Mouse (Mus musculus): ENCODE measurements at regions not wholly inside any gene's neighbourhood (a gene's known extent, or its start where the extent isn't known, plus 50 kb on each side); places are given as distances from the start of the nearest gene placed in this dataset.

DNA sequence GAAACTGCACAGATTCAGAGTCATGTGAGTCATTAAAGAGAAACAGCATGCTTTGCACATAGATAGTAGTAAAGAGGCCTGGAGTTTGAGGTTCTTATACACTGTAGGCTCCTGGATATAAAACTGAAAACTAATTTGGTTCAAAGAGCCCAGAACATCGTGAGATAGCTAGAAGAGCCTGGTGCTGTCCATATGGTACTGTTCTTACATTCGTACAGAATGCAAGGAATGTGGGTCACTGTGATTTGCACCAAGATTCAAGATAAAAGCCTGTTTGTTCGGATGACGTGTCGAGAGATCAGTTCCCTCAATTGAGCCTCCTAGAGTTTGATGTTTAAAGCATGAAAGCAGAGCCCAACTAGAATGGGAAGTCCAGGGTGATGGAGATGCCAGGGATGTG, 230.2 kb upstream of the Myt1l start:
- no peak for TF ChIP-seq CTCF (IDR thresholded peaks at IDR 0.05; ENCODE audit: low read depth, low read length)
- TF ChIP-seq POLR2A (IDR thresholded peaks at IDR 0.05; ENCODE audit: insufficient read depth, low read length): no peak

Data from ES-Bruce4 (cell line).